Mouse (Mus musculus) heart, adult 2 months (tissue): Measurements from ENCODE around the gene Fam19a2. TPM values are rescaled to one million over a fixed set of nuclear protein-coding genes. Genes with fewer than 3 reads are reported as not detected.

Experiments used
- DNase-seq, 2 experiments: peaks; one replicate each; pipeline ENCODE4 v3.0.0; 2021
- H3K27ac ChIP-seq: fragments of 200-600 bp; 2 replicates; pipeline ENCODE4 v1.8.1; 2022
- H3K27me3 ChIP-seq: fragments of 200-500 bp; 2 replicates; pipeline ENCODE4 v1.6.1; 2012; ENCODE audit warnings: mild to moderate bottlenecking, low read length, inconsistent platforms, mixed read lengths; ENCODE audit not compliant: control insufficient read depth, insufficient read depth
- H3K36me3 ChIP-seq: fragments of 200-500 bp; 2 replicates; pipeline ENCODE4 v1.6.1; 2012; ENCODE audit warnings: low read length, inconsistent platforms; ENCODE audit not compliant: control insufficient read depth, insufficient read depth
- H3K4me1 ChIP-seq: fragments of 200-500 bp; 2 replicates; pipeline ENCODE4 v1.6.1; 2011; ENCODE audit warnings: low read length; ENCODE audit not compliant: control insufficient read depth, insufficient read depth
- H3K4me3 ChIP-seq: fragments of 200-600 bp; 2 replicates; pipeline ENCODE4 v1.8.1; 2022
- H3K79me2 ChIP-seq: fragments of 200-500 bp; replicated peaks from 2 replicates; pipeline ENCODE4 v1.6.1; 2012; ENCODE audit warnings: mild to moderate bottlenecking, inconsistent platforms, low read length, moderate library complexity, mixed read lengths; ENCODE audit not compliant: control insufficient read depth, insufficient read depth
- H3K9ac ChIP-seq: fragments of 200-500 bp; 2 replicates; pipeline ENCODE4 v1.6.1; 2012; ENCODE audit warnings: low read depth, mild to moderate bottlenecking, control low read depth, inconsistent platforms, low read length, mixed read lengths
- CTCF ChIP-seq: fragments of 200-600 bp; IDR thresholded peaks from 2 replicates; pipeline ENCODE4 v1.8.1; 2022; ENCODE audit warnings: antibody characterized with exemption, mild to moderate bottlenecking, moderate library complexity
- EP300 ChIP-seq: fragments of 200-500 bp; IDR thresholded peaks from 2 replicates; pipeline ENCODE4 v1.6.1; 2011; ENCODE audit warnings: low read depth, low read length, control low read depth; ENCODE audit not compliant: insufficient read depth
- POLR2A ChIP-seq: fragments of 200-500 bp; IDR thresholded peaks from 2 replicates; pipeline ENCODE4 v1.6.1; 2011; ENCODE audit warnings: mild to moderate bottlenecking, low read depth, low read length, control low read depth; ENCODE audit not compliant: insufficient read depth
- WGBS: fragments of 180-500 bp; shearing (Covaris S2); methylation state at CpG from one replicate; pipeline ENCODE4 v1.1.7; 2018; 5-methylcytosine and 5-hydroxymethylcytosine counted together
- intact Hi-C: fragments of 180-260 bp; cut with DNase I; formaldehyde crosslinking; loops from one replicate; pipeline ENCODE4 v1.15.1; 2025
- polyA plus RNA-seq: library from polyadenylated mRNA; depleted of rRNA; stranded (reverse); fragments of >200 nt; gene quantifications from 2 replicates; pipeline ENCODE4 v1.2.3, GENCODE M21; 2012
- total RNA-seq, 2 experiments: library from RNA; stranded (reverse); gene quantifications; 2 replicates each; pipeline ENCODE4 v1.2.3; 2021

Gene Fam19a2
- total and polyA plus RNA-seq, 3 experiments = 0.11 to 0.13 TPM; not detected in 1

DNA sequence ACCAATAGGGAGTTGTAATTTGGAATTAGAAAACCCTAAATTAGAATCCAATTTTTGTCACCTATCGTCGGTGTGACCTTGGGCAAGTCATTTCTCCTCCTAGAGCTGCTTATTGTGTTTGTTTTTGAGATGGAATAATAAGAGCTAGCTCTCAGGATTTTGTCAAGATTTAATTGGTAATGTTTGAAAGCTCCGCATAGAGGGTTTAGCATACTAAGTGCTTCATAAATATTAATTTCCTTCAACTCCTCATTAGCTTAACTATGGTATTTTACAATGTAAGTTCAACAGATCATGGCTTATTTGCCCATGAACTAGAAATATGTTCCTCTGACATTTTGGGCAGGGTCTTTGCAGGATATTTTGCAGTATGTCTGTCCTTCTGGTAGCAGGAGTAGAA is 62.5 kb downstream of the Fam19a2 start:
- Histone ChIP-seq H3K36me3 (no peaks in the 10 kb centered on the region), H3K79me2 (no peaks in the 10 kb centered on the region), H3K4me1 (no peaks in the 10 kb centered on the region), H3K4me3 (no peak overlapping the region), H3K27ac (no peak overlapping the region), H3K27me3 (no peaks in the 10 kb centered on the region), H3K9ac (no peak overlapping the region)
- 96% methylated on average over 3 of the region's 3 CpGs for WGBS
- no peak for DNase-seq
- TF ChIP-seq CTCF = no peak
- TF ChIP-seq EP300 = no peak
- no peak for TF ChIP-seq POLR2A
- intact Hi-C loops = no loop called here

GRCm38 (mm10) chr10:123341280-123341679 is 77.5 kb downstream of the Fam19a2 start:
- H3K9ac ChIP-seq = no peak overlapping the region
- WGBS = 61% methylated on average over 5 of the region's 5 CpGs

DNA sequence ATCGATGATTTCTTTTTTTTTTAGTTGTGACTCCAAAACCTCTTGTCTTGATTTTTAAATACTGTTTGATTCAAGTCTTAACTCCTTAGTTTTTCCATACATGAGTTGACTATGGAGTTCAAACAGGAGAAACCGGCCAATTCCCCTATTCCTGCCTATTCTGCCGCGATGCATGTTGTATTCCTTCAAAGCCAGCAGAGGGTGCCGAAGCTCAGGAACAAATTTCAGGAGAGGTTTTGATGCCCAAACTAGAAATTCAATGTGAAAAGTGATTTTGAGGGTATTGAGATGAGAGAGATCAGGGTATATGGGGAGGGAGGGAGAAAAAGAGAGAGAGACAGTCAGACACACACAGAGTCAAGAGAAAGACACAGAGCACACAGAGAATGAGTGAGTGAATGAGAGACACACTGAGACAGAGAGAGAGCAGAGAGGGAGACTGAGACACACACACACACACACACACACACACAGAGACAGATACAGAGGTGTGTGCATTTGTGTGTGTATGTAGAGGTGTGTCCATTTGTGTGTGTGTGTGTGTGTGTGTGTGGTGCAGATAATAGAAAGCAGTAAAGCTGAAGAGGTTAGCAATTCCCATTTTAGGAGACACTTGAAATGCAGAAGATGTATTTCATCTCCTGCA is 78.9 kb downstream of the Fam19a2 start:
- no peak for DNase-seq
- no peaks in the 10 kb centered on the region for H3K27me3 ChIP-seq
- TF ChIP-seq CTCF (peak; percentile 61), POLR2A (no peak)
- no peaks in the 10 kb centered on the region for H3K36me3 ChIP-seq
- intact Hi-C loops = no loop called here
- H3K27ac ChIP-seq = no peak overlapping the region
- H3K4me1 ChIP-seq = no peaks in the 10 kb centered on the region
- H3K79me2 ChIP-seq = no peaks in the 10 kb centered on the region
- no peak overlapping the region for H3K9ac ChIP-seq
- H3K4me3 ChIP-seq = no peak overlapping the region
- WGBS = 23% methylated on average over 5 of the region's 5 CpGs

More at GRCm38 (mm10) chr10:123341280-123341679, 77.5 kb downstream of the Fam19a2 start:
- H3K4me1 ChIP-seq = no peaks in the 10 kb centered on the region
- intact Hi-C loops = no loop called here
- no peak overlapping the region for H3K4me3 ChIP-seq
- no peak overlapping the region for H3K27ac ChIP-seq
- H3K79me2 ChIP-seq = no peaks in the 10 kb centered on the region
- no peaks in the 10 kb centered on the region for H3K36me3 ChIP-seq
- DNase-seq = no peak
- no peak for TF ChIP-seq CTCF
- TF ChIP-seq POLR2A = no peak
- no peak for TF ChIP-seq EP300
- no peaks in the 10 kb centered on the region for H3K27me3 ChIP-seq

- no peak for DNase-seq
- TF ChIP-seq POLR2A (no peak), EP300 (no peak), CTCF (no peak)
- Histone ChIP-seq H3K9ac (no peak overlapping the region), H3K79me2 (no peaks in the 10 kb centered on the region), H3K4me3 (no peak overlapping the region), H3K27ac (no peak overlapping the region), H3K36me3 (no peaks in the 10 kb centered on the region), H3K4me1 (no peaks in the 10 kb centered on the region), H3K27me3 (no peaks in the 10 kb centered on the region)
- whole genome bisulfite sequencing = 95% methylated on average over 8 of the region's 8 CpGs
- intact Hi-C loops = no loop called here
These were observed 82.5 kb downstream of the Fam19a2 start for GRCm38 (mm10) chr10:123346301-123346700.

DNA sequence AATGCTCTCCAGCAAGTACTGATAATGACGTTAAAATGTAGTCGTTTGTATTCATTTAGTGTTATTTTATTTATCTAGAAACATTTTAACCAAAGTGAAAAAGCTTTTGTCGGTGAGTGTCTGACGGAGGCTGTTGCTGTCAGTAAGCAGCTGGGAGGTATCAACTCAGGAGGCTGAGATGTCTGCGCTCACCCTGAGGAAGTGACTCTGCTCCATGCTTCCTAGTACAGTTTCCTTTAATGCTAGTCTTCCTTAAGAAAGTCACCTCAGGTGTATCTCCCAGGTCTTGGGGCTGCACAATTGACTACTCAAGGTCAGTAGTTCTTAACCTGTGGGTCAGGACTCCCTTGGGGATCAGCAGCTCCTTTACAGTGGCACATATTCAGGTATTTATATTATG is 89.9 kb downstream of the Fam19a2 start:
- no peak for DNase-seq
- Histone ChIP-seq H3K4me3 (no peak overlapping the region), H3K36me3 (no peaks in the 10 kb centered on the region), H3K4me1 (no peaks in the 10 kb centered on the region), H3K79me2 (no peaks in the 10 kb centered on the region), H3K9ac (no peak overlapping the region), H3K27ac (no peak overlapping the region), H3K27me3 (no peaks in the 10 kb centered on the region)
- TF ChIP-seq POLR2A (no peak), CTCF (no peak), EP300 (no peak)
- WGBS = 56% methylated on average over 5 of the region's 5 CpGs
- intact Hi-C loops = no loop called here

GRCm38 (mm10) chr10:123357010-123357409 is 93.2 kb downstream of the Fam19a2 start:
- Histone ChIP-seq H3K79me2 (no peaks in the 10 kb centered on the region), H3K27me3 (no peaks in the 10 kb centered on the region), H3K4me1 (no peaks in the 10 kb centered on the region), H3K4me3 (no peak overlapping the region), H3K27ac (no peak overlapping the region), H3K36me3 (no peaks in the 10 kb centered on the region), H3K9ac (no peak overlapping the region)
- intact Hi-C loops = no loop called here
- no peak for DNase-seq
- TF ChIP-seq EP300 = no peak
- TF ChIP-seq CTCF = no peak
- no peak for TF ChIP-seq POLR2A
- WGBS = 85% methylated on average over 6 of the region's 6 CpGs
